Mouse (Mus musculus) MEL (cell line): ENCODE results near the gene Top1.

Experiments
- CTCF ChIP-seq, 3 experiments: IDR thresholded peaks in 2 of 3; conservative IDR thresholded peaks in 1 of 3; 2 replicates each; pipeline ENCODE4 v1.5.1; 2011 to 2012; ENCODE audit warnings: low read length in 3 of 3, low read depth in 2 of 3, mild to moderate bottlenecking in 2 of 3, improper control_type of control experiment in 1 of 3, inconsistent platforms in 1 of 3, mixed read lengths in 1 of 3, moderate library complexity in 1 of 3; ENCODE audit not compliant: control insufficient read depth in 1 of 3, insufficient read depth in 1 of 3, poor library complexity in 1 of 3, severe bottlenecking in 1 of 3
- EP300 ChIP-seq, 2 experiments: IDR thresholded peaks; 2 replicates each; pipeline ENCODE4 v1.6.1; 2011; ENCODE audit warnings: improper control_type of control experiment in 2 of 2, low read length in 2 of 2, low read depth in 1 of 2, mild to moderate bottlenecking in 1 of 2
- POLR2A ChIP-seq, 2 experiments: IDR thresholded peaks; 2 replicates each; pipeline ENCODE4 v1.6.1; 2011 to 2012; ENCODE audit warnings: low read length in 2 of 2, mild to moderate bottlenecking in 2 of 2, control low read depth in 1 of 2, improper control_type of control experiment in 1 of 2, low read depth in 1 of 2, moderate library complexity in 1 of 2; ENCODE audit not compliant: control insufficient read depth in 1 of 2, insufficient read depth in 1 of 2, poor library complexity in 1 of 2
- SIN3A ChIP-seq: IDR thresholded peaks from 2 replicates; pipeline ENCODE4 v1.6.1; 2012; ENCODE audit warnings: low read length, improper control_type of control experiment, inconsistent platforms
- USF1 ChIP-seq: IDR thresholded peaks from 2 replicates; pipeline ENCODE4 v1.6.1; 2014; ENCODE audit warnings: low read depth, mild to moderate bottlenecking, inconsistent platforms, low read length, improper control_type of control experiment, moderate library complexity
- ZKSCAN1 ChIP-seq: IDR thresholded peaks from 2 replicates; pipeline ENCODE4 v1.6.1; 2012; ENCODE audit warnings: low read depth, mild to moderate bottlenecking, inconsistent platforms, low read length, improper control_type of control experiment, moderate library complexity

DNA sequence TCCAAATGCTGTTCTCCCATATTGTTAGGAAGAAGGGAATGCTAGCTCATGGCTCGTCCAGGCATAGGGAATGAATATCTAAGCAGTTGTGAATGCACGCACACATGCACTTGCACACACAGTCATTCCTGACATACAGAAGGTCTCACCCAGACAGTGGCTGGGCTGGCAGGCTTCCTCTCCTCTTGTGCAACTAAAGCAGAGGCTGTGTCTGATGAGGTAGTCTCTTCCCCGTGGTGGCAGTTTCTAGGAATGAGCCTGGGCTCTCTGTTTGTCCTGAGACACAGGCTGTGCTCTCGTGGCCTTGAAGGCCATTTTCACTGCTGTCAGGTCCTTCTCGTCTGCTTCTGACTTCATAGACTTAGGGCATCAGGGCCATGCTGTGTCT is 99.1 kb downstream of the Top1 start:
- TF ChIP-seq POLR2A (IDR thresholded peaks at IDR 0.05; ENCODE audit: control insufficient read depth in 1 of 2, insufficient read depth in 1 of 2, low read depth in 1 of 2, low read length in 2 of 2, poor library complexity in 1 of 2) (no peak), ZKSCAN1 (no peak), USF1 (no peak), CTCF (IDR thresholded peaks at IDR 0.05 in 2 of 3, conservative IDR thresholded peaks at IDR 0.05 in 1 of 3; ENCODE audit: control insufficient read depth in 1 of 3, insufficient read depth in 1 of 3, low read depth in 2 of 3, low read length in 3 of 3, poor library complexity in 1 of 3, severe bottlenecking in 1 of 3) (no peak), EP300 (IDR thresholded peaks at IDR 0.05; ENCODE audit: low read depth in 1 of 2, low read length in 2 of 2) (no peak), SIN3A (no peak)
